ENCODE assay signal across 8 mouse cellular contexts in the genomic region with DNA sequence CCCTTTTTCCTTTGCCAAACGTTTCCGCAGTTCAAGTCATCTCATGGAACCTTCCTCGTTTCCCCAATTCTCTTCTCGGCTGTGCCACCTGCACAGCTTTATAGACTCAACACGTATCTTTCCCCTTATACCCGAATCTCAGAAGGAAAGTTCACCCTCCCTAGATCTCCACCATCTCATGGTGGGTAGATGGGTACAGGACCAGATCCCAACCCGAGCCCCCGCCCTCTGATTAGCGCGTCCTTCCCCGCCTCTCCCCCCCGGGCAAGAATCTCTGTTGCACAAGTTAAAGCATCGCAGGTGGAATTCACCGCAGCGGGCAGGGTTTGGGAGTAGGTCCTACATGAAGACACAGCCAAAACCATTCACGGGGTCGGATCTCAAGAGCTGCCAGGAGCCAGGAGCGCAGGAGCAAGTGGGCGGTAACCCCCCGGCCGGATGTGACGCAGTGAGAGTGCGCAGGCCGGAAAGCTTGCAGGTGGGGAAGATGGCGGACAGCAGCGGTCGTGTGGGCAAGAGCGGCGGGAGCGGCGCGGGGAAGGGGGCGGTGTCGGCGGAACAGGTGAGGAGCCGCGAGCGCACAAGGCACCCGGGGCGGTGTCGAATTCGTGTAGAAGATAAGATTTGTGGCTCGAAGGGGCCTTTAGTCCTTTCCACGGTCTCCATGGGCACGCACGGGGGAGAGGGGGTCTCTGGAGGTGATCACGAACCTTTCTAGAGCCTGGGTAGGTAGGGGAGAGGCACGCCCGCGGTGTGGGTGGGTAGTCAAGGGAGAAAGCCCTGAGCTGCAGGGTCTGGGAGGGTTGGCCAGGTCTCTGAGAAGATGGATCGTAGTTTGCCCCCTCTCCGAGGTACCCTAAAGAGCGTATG. TPM values are rescaled to one million over a fixed set of nuclear protein-coding genes. Genes with fewer than 3 reads are reported as not detected.
DNase-seq lines count a peak whose midpoint lies in the region; ATAC-seq and TF ChIP-seq lines count a peak whose summit lies in the region.

Nit1 (minus strand) TSS at position 422 of the 870 bp plus-strand sequence.
Pfdn2 (plus strand) TSS at position 446 of the 870 bp plus-strand sequence.

- TF ChIP-seq CTCF in bone marrow, adult 2 months (IDR thresholded peaks at IDR 0.05; ENCODE audit: control insufficient read depth, insufficient read depth, low read length) = no peak
- no peak for TF ChIP-seq CTCF in heart, adult 2 months (IDR thresholded peaks at IDR 0.05)

- peak; percentile 95 for ATAC-seq in embryonic facial prominence, embryonic 14.5 days (ENCODE audit: low read depth)
- ATAC-seq in limb, embryonic 13.5 days (ENCODE audit: low FRiP score, low read depth) = peak; percentile 95
- peak; percentile 95 for ATAC-seq in midbrain, embryonic 15.5 days (replicated peaks)

- peaks cover 5% of the 10 kb centered on the region for H3K79me2 ChIP-seq in heart, adult 2 months (replicated peaks; ENCODE audit: control insufficient read depth, insufficient read depth, low read length)

- no peaks in the 10 kb centered on the region for H3K9me3 ChIP-seq in embryonic facial prominence, embryonic 14.5 days (ENCODE audit: control insufficient read depth, low read length)
- H3K9me3 ChIP-seq in limb, embryonic 13.5 days = peaks cover 7% of the 10 kb centered on the region
- 0 out of 2 replicates have a peak, but pooled peaks cover 6% of the 10 kb centered on the region for H3K9me3 ChIP-seq in midbrain, embryonic 15.5 days

- under 1% methylated on average over 53 of the region's 53 CpGs for WGBS in bone marrow, adult 2 months
- WGBS in embryonic facial prominence, embryonic 14.5 days = 1% methylated on average over 49 of the region's 53 CpGs
- WGBS in heart, adult 2 months = under 1% methylated on average over 53 of the region's 53 CpGs
- WGBS in limb, embryonic 13.5 days = 1% methylated on average over 53 of the region's 53 CpGs
- 1% methylated on average over 52 of the region's 53 CpGs for WGBS in midbrain, embryonic 15.5 days

- H3K4me1 ChIP-seq in bone marrow, adult 2 months (ENCODE audit: control insufficient read depth, insufficient read depth, low read length) = no peaks in the 10 kb centered on the region; the same call in 1 of the 2 replicates
- 0 out of 2 replicates have a peak, but pooled peaks cover 4% of the 10 kb centered on the region for H3K4me1 ChIP-seq in embryonic facial prominence, embryonic 14.5 days (ENCODE audit: control insufficient read depth, insufficient read depth, low read length)
- peaks cover 9% of the 10 kb centered on the region for H3K4me1 ChIP-seq in heart, adult 2 months (ENCODE audit: control insufficient read depth, insufficient read depth, low read length)
- peaks cover 22% of the 10 kb centered on the region for H3K4me1 ChIP-seq in limb, embryonic 13.5 days
- peaks cover 38% of the 10 kb centered on the region for H3K4me1 ChIP-seq in midbrain, embryonic 15.5 days

- H3K36me3 ChIP-seq in embryonic facial prominence, embryonic 14.5 days (ENCODE audit: control insufficient read depth, insufficient read depth, low read length) = peaks cover 31% of the 10 kb centered on the region
- H3K36me3 ChIP-seq in heart, adult 2 months (ENCODE audit: control insufficient read depth, insufficient read depth, low read length) = 0 out of 2 replicates have a peak, but pooled peaks cover 8% of the 10 kb centered on the region
- peaks cover 39% of the 10 kb centered on the region for H3K36me3 ChIP-seq in limb, embryonic 13.5 days
- H3K36me3 ChIP-seq in midbrain, embryonic 15.5 days (replicated peaks) = peaks cover 22% of the 10 kb centered on the region

- TF ChIP-seq POLR2A in bone marrow, adult 2 months (IDR thresholded peaks at IDR 0.05; ENCODE audit: borderline replicate concordance, control insufficient read depth, low read depth, low read length) = peak; percentile 90
- TF ChIP-seq POLR2A in heart, adult 2 months (IDR thresholded peaks at IDR 0.05; ENCODE audit: insufficient read depth, low read depth, low read length) = peak; percentile 87

- H3K27ac ChIP-seq in bone marrow, adult 2 months (ENCODE audit: control insufficient read depth, insufficient read depth, low read depth, low read length, poor library complexity) = peak within 1 kb of the TSS; percentile 33; the same call in 1 of the 2 replicates
- peak within 1 kb of the TSS; percentile 73; the same call in 1 of the 2 replicates for H3K27ac ChIP-seq in embryonic facial prominence, embryonic 14.5 days (replicated peaks; ENCODE audit: low read depth, low read length)
- peak within 1 kb of the TSS; percentile 83 for H3K27ac ChIP-seq in heart, adult 2 months
- H3K27ac ChIP-seq in limb, embryonic 13.5 days = peak within 1 kb of the TSS; percentile 74
- H3K27ac ChIP-seq in midbrain, embryonic 15.5 days = peak within 1 kb of the TSS; percentile 86

- H3K9ac ChIP-seq in embryonic facial prominence, embryonic 14.5 days (ENCODE audit: low read depth, low read length) = peak within 1 kb of the TSS; percentile 86
- peak within 1 kb of the TSS; percentile 83 for H3K9ac ChIP-seq in heart, adult 2 months (ENCODE audit: low read depth, low read length)
- peak within 1 kb of the TSS; percentile 84 for H3K9ac ChIP-seq in limb, embryonic 13.5 days
- H3K9ac ChIP-seq in midbrain, embryonic 15.5 days = peak within 1 kb of the TSS; percentile 78

- H3K4me2 ChIP-seq in embryonic facial prominence, embryonic 14.5 days (ENCODE audit: low read depth, low read length) = peak within 1 kb of the TSS; percentile 92
- peak within 1 kb of the TSS; percentile 86 for H3K4me2 ChIP-seq in limb, embryonic 13.5 days (replicated peaks)
- peak within 1 kb of the TSS; percentile 81 for H3K4me2 ChIP-seq in midbrain, embryonic 15.5 days

- intact Hi-C loops in heart, adult 2 months (cut with DNase I) = loop anchor here (1.0 kb wide), 1 partner anchor 16 kb away; the partner anchor contains the start of gene Dedd

- TF ChIP-seq EP300 in heart, adult 2 months (IDR thresholded peaks at IDR 0.05; ENCODE audit: insufficient read depth, low read depth, low read length) = peak; percentile 78; the same call in 1 of the 2 replicates

- no peaks in the 10 kb centered on the region for H3K27me3 ChIP-seq in embryonic facial prominence, embryonic 14.5 days (replicated peaks; ENCODE audit: control insufficient read depth, insufficient read depth, low read length)
- H3K27me3 ChIP-seq in heart, adult 2 months (ENCODE audit: control insufficient read depth, insufficient read depth, low read length) = no peaks in the 10 kb centered on the region
- no peaks in the 10 kb centered on the region for H3K27me3 ChIP-seq in limb, embryonic 13.5 days
- H3K27me3 ChIP-seq in midbrain, embryonic 15.5 days (replicated peaks) = no peaks in the 10 kb centered on the region

- H3K4me3 ChIP-seq in bone marrow, adult 2 months (replicated peaks; ENCODE audit: control insufficient read depth, low read depth, low read length) = peak within 1 kb of the TSS; percentile 80
- H3K4me3 ChIP-seq in embryonic facial prominence, embryonic 14.5 days (ENCODE audit: low read depth, low read length) = peak within 1 kb of the TSS; percentile 96
- peak within 1 kb of the TSS; percentile 99 for H3K4me3 ChIP-seq in heart, adult 2 months
- peak within 1 kb of the TSS; percentile 73 for H3K4me3 ChIP-seq in limb, embryonic 13.5 days
- H3K4me3 ChIP-seq in midbrain, embryonic 15.5 days = peak within 1 kb of the TSS; percentile 94

- peak; percentile 92 for DNase-seq in A20 (ENCODE audit: low read depth, low spot score)
- peak; percentile 95 for DNase-seq in embryonic facial prominence, embryonic 14.5 days (ENCODE audit: low spot score)
- peak; percentile 91 to 93 for DNase-seq in heart, adult 2 months
- peak; percentile 89 to 92 for DNase-seq in kidney, adult 8-10 months
- peak; percentile 79 to 87 for DNase-seq in spleen, adult 18-20 months

RNA-seq across cellular contexts. Expression of gene Nit1, which starts in this region (rescaled TPM):
- polyA plus RNA-seq in bone marrow, adult 2 months (2011; ENCODE audit: insufficient read depth, insufficient read length, low replicate concordance, missing spikeins) = 16.0 and 18.8 TPM in 2 replicates
- polyA plus RNA-seq in embryonic facial prominence, embryonic 14.5 days (2014; fragmentation: Nextera tagmentation; extraction: Ambion mirVana) = 28.8 and 29.7 TPM in 2 replicates
- 10 to 100 TPM; 25.9 to 32.7 TPM for total RNA-seq in heart, adult 2 months (2021)
- 40.1 and 41.3 TPM in 2 replicates for polyA plus RNA-seq in heart, adult 2 months (2012; rRNA removed)
- polyA plus RNA-seq in limb, embryonic 13.5 days (2015; fragmentation: Nextera tagmentation; extraction: Ambion mirVana) = 43.5 and 43.9 TPM in 2 replicates
- polyA plus RNA-seq in midbrain, embryonic 15.5 days (2015; fragmentation: Nextera tagmentation; extraction: Ambion mirVana) = 52.2 and 54.2 TPM in 2 replicates

RNA-seq across cellular contexts. Expression of gene Pfdn2, which starts in this region (rescaled TPM):
- polyA plus RNA-seq in bone marrow, adult 2 months (2011; ENCODE audit: insufficient read depth, insufficient read length, low replicate concordance, missing spikeins) = 73.2 and 94.4 TPM in 2 replicates
- 49.1 and 49.5 TPM in 2 replicates for polyA plus RNA-seq in embryonic facial prominence, embryonic 14.5 days (2014; fragmentation: Nextera tagmentation; extraction: Ambion mirVana)
- total RNA-seq in heart, adult 2 months (2021) = 10 to 100 TPM; 68.3 to 97.4 TPM
- 25.4 and 29.8 TPM in 2 replicates for polyA plus RNA-seq in heart, adult 2 months (2012; rRNA removed)
- polyA plus RNA-seq in limb, embryonic 13.5 days (2015; fragmentation: Nextera tagmentation; extraction: Ambion mirVana) = 120 and 128 TPM in 2 replicates
- polyA plus RNA-seq in midbrain, embryonic 15.5 days (2015; fragmentation: Nextera tagmentation; extraction: Ambion mirVana) = 146 and 150 TPM in 2 replicates

Comparison
In these comparisons a context has a peak if more than half of its experiments do, and no peak if none do; other contexts are left out.
1. Peak in every context shown above with its lines: DNase-seq, ATAC-seq, H3K4me3 ChIP-seq and H3K27ac ChIP-seq.
2. H3K27ac ChIP-seq: peak in every context shown above with its lines; median percentile 86 in midbrain, embryonic 15.5 days; 83 in heart, adult 2 months; 74 in limb, embryonic 13.5 days; 73 in embryonic facial prominence, embryonic 14.5 days; 33 in bone marrow, adult 2 months.